Mouse (Mus musculus): Measurements from ENCODE around the gene Mthfd1.

DNA sequence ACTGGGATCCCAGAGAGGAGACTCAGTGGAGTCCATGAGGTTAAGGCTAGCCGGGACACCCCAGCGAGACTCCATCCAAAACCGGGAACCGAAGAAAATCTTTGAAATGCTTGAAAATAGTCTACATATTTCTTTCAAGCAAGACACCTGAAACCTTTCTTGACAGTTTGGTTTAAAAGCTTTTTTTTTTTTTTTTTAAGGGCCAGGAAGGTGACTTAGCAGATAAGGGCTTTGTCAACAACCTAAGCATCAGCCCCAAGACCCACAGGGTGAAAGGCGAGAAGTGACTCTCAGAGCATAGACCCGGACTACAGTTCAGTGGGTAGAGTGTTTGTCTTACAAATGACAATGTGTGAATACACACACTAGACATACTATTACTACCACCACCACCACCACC, 19.8 kb upstream of the Mthfd1 start:
- TF ChIP-seq CTCF (IDR thresholded peaks at IDR 0.05; ENCODE audit: insufficient read depth, low read depth, low read length) (no peak), POLR2A (IDR thresholded peaks at IDR 0.05; ENCODE audit: insufficient read depth, low read depth, low read length) (no peak)
